Mouse (Mus musculus): ENCODE data around the gene Aloxe3. TPM values are rescaled to one million over a fixed set of nuclear protein-coding genes. Genes with fewer than 3 reads are reported as not detected.

Gene Aloxe3
- polyA plus RNA-seq, 1 experiment from 2014 or later: 0.18 TPM

- peaks cover 78% of the 10 kb centered on the region for H3K27me3 ChIP-seq
Measured at GRCm38 (mm10) chr11:69155351-69155750, 29.7 kb downstream of the Aloxe3 start.

GRCm38 (mm10) chr11:69156800-69157199 lies 31.1 kb downstream of the Aloxe3 start, which contains the start of gene Alox12b:
Alox12b (plus strand) TSS chr11:69156989.
- Histone ChIP-seq H3K9ac (no peak within 1 kb of the TSS), H3K4me3 (no peak within 1 kb of the TSS), H3K36me3 (no peaks in the 10 kb centered on the region), H3K9me3 (replicated peaks) (no peaks in the 10 kb centered on the region), H3K4me1 (replicated peaks) (peaks cover 5% of the 10 kb centered on the region; the same call in 1 of the 2 replicates), H3K4me2 (peak within 1 kb of the TSS; percentile 18; the same call in 1 of the 2 replicates), H3K27ac (no peak within 1 kb of the TSS), H3K27me3 (peaks cover 72% of the 10 kb centered on the region)
- 4% methylated on average over 18 of the region's 18 CpGs for WGBS
- no peak; the same call in 1 of the 2 replicates for ATAC-seq (replicated peaks; ENCODE audit: insufficient number of reproducible peaks, insufficient read depth, low FRiP score, low read depth)

More at GRCm38 (mm10) chr11:69155351-69155750, 29.7 kb downstream of the Aloxe3 start:
- Histone ChIP-seq H3K9ac (no peak overlapping the region), H3K4me2 (no peak overlapping the region), H3K27ac (no peak overlapping the region), H3K4me1 (replicated peaks) (peaks cover 11% of the 10 kb centered on the region), H3K9me3 (replicated peaks) (no peaks in the 10 kb centered on the region), H3K4me3 (no peak overlapping the region), H3K36me3 (no peaks in the 10 kb centered on the region)
- 38% methylated on average over 1 of the region's 1 CpGs for WGBS
- ATAC-seq (replicated peaks; ENCODE audit: insufficient number of reproducible peaks, insufficient read depth, low FRiP score, low read depth): no peak

- Histone ChIP-seq H3K27me3 (peaks cover 24% of the 10 kb centered on the region), H3K27ac (no peak overlapping the region), H3K4me3 (no peak overlapping the region), H3K4me1 (replicated peaks) (no peaks in the 10 kb centered on the region), H3K9ac (no peak overlapping the region), H3K9me3 (replicated peaks) (no peaks in the 10 kb centered on the region), H3K36me3 (no peaks in the 10 kb centered on the region), H3K4me2 (no peak overlapping the region)
- WGBS: 76% methylated on average over 12 of the region's 12 CpGs
- no peak for ATAC-seq (replicated peaks; ENCODE audit: insufficient number of reproducible peaks, insufficient read depth, low FRiP score, low read depth)
Measured at GRCm38 (mm10) chr11:69169313-69169712, 43.6 kb downstream of the Aloxe3 start.

GRCm38 (mm10) chr11:69171626-69172025 lies 45.9 kb downstream of the Aloxe3 start:
- no peaks in the 10 kb centered on the region for H3K9me3 ChIP-seq (replicated peaks)
- H3K4me1 ChIP-seq (replicated peaks): no peaks in the 10 kb centered on the region; the same call in 1 of the 2 replicates
- WGBS: 28% methylated on average over 7 of the region's 7 CpGs
- H3K27me3 ChIP-seq: peaks cover 12% of the 10 kb centered on the region; the same call in 1 of the 2 replicates
- ATAC-seq (replicated peaks; ENCODE audit: insufficient number of reproducible peaks, insufficient read depth, low FRiP score, low read depth): 0 out of 2 replicates have a peak, but pooled peaks have one; percentile 24
- H3K9ac ChIP-seq: no peak overlapping the region
- no peak overlapping the region for H3K4me3 ChIP-seq
- H3K4me2 ChIP-seq: no peak overlapping the region
- no peaks in the 10 kb centered on the region for H3K36me3 ChIP-seq
- H3K27ac ChIP-seq: no peak overlapping the region

GRCm38 (mm10) chr11:69172606-69173005 lies 46.9 kb downstream of the Aloxe3 start:
- ATAC-seq (replicated peaks; ENCODE audit: insufficient number of reproducible peaks, insufficient read depth, low FRiP score, low read depth): no peak
- no peak overlapping the region for H3K9ac ChIP-seq
- H3K4me3 ChIP-seq: no peak overlapping the region
- no peaks in the 10 kb centered on the region for H3K9me3 ChIP-seq (replicated peaks)
- no peak overlapping the region for H3K27ac ChIP-seq
- 83% methylated on average over 2 of the region's 2 CpGs for WGBS
- 0 out of 2 replicates have a peak, but pooled peaks cover 4% of the 10 kb centered on the region for H3K27me3 ChIP-seq
- no peaks in the 10 kb centered on the region; the same call in 1 of the 2 replicates for H3K4me1 ChIP-seq (replicated peaks)
- no peak overlapping the region for H3K4me2 ChIP-seq
- H3K36me3 ChIP-seq: no peaks in the 10 kb centered on the region

- Histone ChIP-seq H3K4me1 (replicated peaks) (peaks cover 5% of the 10 kb centered on the region), H3K4me2 (no peak overlapping the region), H3K9ac (no peak overlapping the region), H3K4me3 (no peak overlapping the region), H3K36me3 (no peaks in the 10 kb centered on the region), H3K27me3 (0 out of 2 replicates have a peak, but pooled peaks cover under 1% of the 10 kb centered on the region), H3K9me3 (replicated peaks) (no peaks in the 10 kb centered on the region), H3K27ac (no peak overlapping the region)
- no peak for ATAC-seq (replicated peaks; ENCODE audit: insufficient number of reproducible peaks, insufficient read depth, low FRiP score, low read depth)
- WGBS: 74% methylated on average over 7 of the region's 7 CpGs
Measured at GRCm38 (mm10) chr11:69174722-69175121, 49.0 kb downstream of the Aloxe3 start.

GRCm38 (mm10) chr11:69178525-69178924 lies 52.8 kb downstream of the Aloxe3 start:
- Histone ChIP-seq H3K4me1 (replicated peaks) (peaks cover 5% of the 10 kb centered on the region), H3K4me3 (no peak overlapping the region), H3K27me3 (no peaks in the 10 kb centered on the region), H3K36me3 (no peaks in the 10 kb centered on the region), H3K4me2 (no peak overlapping the region), H3K27ac (no peak overlapping the region), H3K9ac (no peak overlapping the region), H3K9me3 (replicated peaks) (no peaks in the 10 kb centered on the region)
- 81% methylated on average over 3 of the region's 3 CpGs for WGBS
- no peak for ATAC-seq (replicated peaks; ENCODE audit: insufficient number of reproducible peaks, insufficient read depth, low FRiP score, low read depth)

GRCm38 (mm10) chr11:69179512-69179911 lies 53.8 kb downstream of the Aloxe3 start:
- H3K9me3 ChIP-seq (replicated peaks): no peaks in the 10 kb centered on the region

GRCm38 (mm10) chr11:69180120-69180519 lies 54.4 kb downstream of the Aloxe3 start:
- 80% methylated on average over 4 of the region's 4 CpGs for WGBS
- Histone ChIP-seq H3K27ac (no peak overlapping the region), H3K9ac (no peak overlapping the region), H3K4me1 (replicated peaks) (peaks cover 5% of the 10 kb centered on the region), H3K4me2 (no peak overlapping the region), H3K36me3 (no peaks in the 10 kb centered on the region), H3K27me3 (no peaks in the 10 kb centered on the region), H3K4me3 (no peak overlapping the region), H3K9me3 (replicated peaks) (no peaks in the 10 kb centered on the region)
- no peak for ATAC-seq (replicated peaks; ENCODE audit: insufficient number of reproducible peaks, insufficient read depth, low FRiP score, low read depth)

More at GRCm38 (mm10) chr11:69179512-69179911, 53.8 kb downstream of the Aloxe3 start:
- no peak overlapping the region for H3K4me2 ChIP-seq
- 42% methylated on average over 3 of the region's 3 CpGs for WGBS
- ATAC-seq (replicated peaks; ENCODE audit: insufficient number of reproducible peaks, insufficient read depth, low FRiP score, low read depth): no peak
- no peak overlapping the region for H3K9ac ChIP-seq
- no peaks in the 10 kb centered on the region for H3K27me3 ChIP-seq
- H3K36me3 ChIP-seq: no peaks in the 10 kb centered on the region
- no peak overlapping the region for H3K27ac ChIP-seq
- peaks cover 5% of the 10 kb centered on the region for H3K4me1 ChIP-seq (replicated peaks)
- H3K4me3 ChIP-seq: no peak overlapping the region

- H3K4me2 ChIP-seq: no peak overlapping the region
- no peak overlapping the region for H3K27ac ChIP-seq
- 81% methylated on average over 5 of the region's 5 CpGs for WGBS
- H3K4me1 ChIP-seq (replicated peaks): no peaks in the 10 kb centered on the region
- H3K4me3 ChIP-seq: no peak overlapping the region
- H3K9ac ChIP-seq: no peak overlapping the region
- no peaks in the 10 kb centered on the region for H3K36me3 ChIP-seq
- ATAC-seq (replicated peaks; ENCODE audit: insufficient number of reproducible peaks, insufficient read depth, low FRiP score, low read depth): no peak
- peaks cover 4% of the 10 kb centered on the region; the same call in 1 of the 2 replicates for H3K27me3 ChIP-seq
- H3K9me3 ChIP-seq (replicated peaks): no peaks in the 10 kb centered on the region
Measured at GRCm38 (mm10) chr11:69185031-69185430, 59.3 kb downstream of the Aloxe3 start.

GRCm38 (mm10) chr11:69185936-69186335 lies 60.2 kb downstream of the Aloxe3 start:
- Histone ChIP-seq H3K27ac (no peak overlapping the region), H3K36me3 (no peaks in the 10 kb centered on the region), H3K27me3 (peaks cover 4% of the 10 kb centered on the region; the same call in 1 of the 2 replicates), H3K9ac (no peak overlapping the region), H3K4me1 (replicated peaks) (no peaks in the 10 kb centered on the region), H3K4me3 (no peak overlapping the region), H3K4me2 (no peak overlapping the region), H3K9me3 (replicated peaks) (no peaks in the 10 kb centered on the region)
- ATAC-seq (replicated peaks; ENCODE audit: insufficient number of reproducible peaks, insufficient read depth, low FRiP score, low read depth): no peak
- WGBS: 76% methylated on average over 6 of the region's 6 CpGs

- no peak for ATAC-seq (replicated peaks; ENCODE audit: insufficient number of reproducible peaks, insufficient read depth, low FRiP score, low read depth)
- peaks cover 12% of the 10 kb centered on the region for H3K4me1 ChIP-seq (replicated peaks)
- H3K27me3 ChIP-seq: peaks cover 34% of the 10 kb centered on the region
- H3K4me3 ChIP-seq: no peak overlapping the region
- no peaks in the 10 kb centered on the region for H3K36me3 ChIP-seq
- no peak overlapping the region for H3K4me2 ChIP-seq
- no peak overlapping the region for H3K27ac ChIP-seq
- no peak overlapping the region for H3K9ac ChIP-seq
- no peaks in the 10 kb centered on the region for H3K9me3 ChIP-seq (replicated peaks)
- 2% methylated on average over 1 of the region's 1 CpGs for WGBS
Measured at GRCm38 (mm10) chr11:69192840-69193239, 67.1 kb downstream of the Aloxe3 start.
